Mouse (Mus musculus) neural tube, embryonic 12.5 days (tissue): ENCODE data around the gene Olfr1116. TPM values are rescaled to one million over a fixed set of nuclear protein-coding genes. Genes with fewer than 3 reads are reported as not detected.
"Not testable (repeated sequence)": the region's sequence is repeated elsewhere in the genome, so short reads cannot be mapped to it uniquely, and the experiment has no call there.

Experiments
- ATAC-seq: fragments of 200-750 bp; cut with Nextera tagmentation; 2 replicates; pipeline ENCODE4 v1.8.0; 2017; ENCODE audit warnings: low read depth, mild to moderate bottlenecking, moderate TSS enrichment, moderate library complexity; ENCODE audit not compliant: low FRiP score
- H3K27ac ChIP-seq: fragments of 300-500 bp; sonication (generic); 2 replicates; pipeline ENCODE4 v1.5.1; 2016
- H3K27me3 ChIP-seq: fragments of 300-500 bp; sonication (generic); replicated peaks from 2 replicates; pipeline ENCODE4 v1.6.1; 2016; ENCODE audit warnings: mild to moderate bottlenecking
- H3K36me3 ChIP-seq: fragments of 300-500 bp; sonication (generic); 2 replicates; pipeline ENCODE4 v1.6.1; 2016; ENCODE audit warnings: mild to moderate bottlenecking
- H3K4me1 ChIP-seq: fragments of 300-500 bp; sonication (generic); 2 replicates; pipeline ENCODE4 v1.6.1; 2016
- H3K4me2 ChIP-seq: fragments of 300-500 bp; sonication (generic); replicated peaks from 2 replicates; pipeline ENCODE4 v1.6.1; 2016; ENCODE audit warnings: mild to moderate bottlenecking
- H3K4me3 ChIP-seq: fragments of 300-500 bp; sonication (generic); 2 replicates; pipeline ENCODE4 v1.5.1; 2016
- H3K9ac ChIP-seq: fragments of 300-500 bp; sonication (generic); 2 replicates; pipeline ENCODE4 v1.6.1; 2016; ENCODE audit warnings: mild to moderate bottlenecking
- H3K9me3 ChIP-seq: fragments of 300-500 bp; sonication (generic); 2 replicates; pipeline ENCODE4 v1.6.1; 2016; ENCODE audit warnings: mild to moderate bottlenecking
- WGBS: fragments of 180-500 bp; shearing (Covaris S2); methylation state at CpG from one replicate; pipeline ENCODE4 v1.1.7; 2016; 5-methylcytosine and 5-hydroxymethylcytosine counted together
- microRNA-seq: library from miRNA; unstranded; fragments of <30 nt; microRNA quantifications from one replicate; pipeline ENCODE4, GENCODE M21; 2017
- polyA plus RNA-seq: library from polyadenylated mRNA; unstranded; fragments of >200 nt; fragmentation: Nextera tagmentation; extraction: Ambion mirVana; gene quantifications from 2 replicates; pipeline ENCODE4 v1.2.1, GENCODE M21; 2016

Gene Olfr1116
- polyA plus RNA-seq: not detected in 2 replicates

DNA sequence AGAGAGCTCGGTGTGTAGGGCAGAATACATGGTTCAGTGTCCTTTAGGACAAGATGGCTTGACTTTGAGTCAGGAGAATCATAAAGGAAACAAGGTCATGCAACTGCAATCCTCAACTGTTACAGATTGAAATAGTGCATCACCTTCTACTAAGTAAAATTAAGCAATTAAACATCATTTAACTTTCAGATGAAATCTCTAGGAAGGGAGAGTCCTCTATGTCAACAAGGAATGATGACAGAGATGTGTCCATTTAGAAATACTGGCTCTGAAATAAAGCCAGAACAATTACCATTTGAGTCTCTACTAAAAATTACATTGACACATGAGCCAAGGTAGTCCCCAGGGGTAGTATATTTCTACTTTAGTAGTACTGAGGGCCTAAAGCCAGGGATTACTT, at the start of gene Olfr1116:
Gene Olfr1116, plus strand, starts transcription at position 301 of the 400 bp plus-strand sequence.
- no peak within 1 kb of the TSS for H3K4me2 ChIP-seq
- no peaks in the 10 kb centered on the region for H3K9me3 ChIP-seq
- no peak for ATAC-seq
- WGBS: 94% methylated on average over 1 of the region's 1 CpGs
- H3K4me1 ChIP-seq: no peaks in the 10 kb centered on the region
- H3K27me3 ChIP-seq: no peaks in the 10 kb centered on the region
- no peak within 1 kb of the TSS for H3K9ac ChIP-seq
- H3K4me3 ChIP-seq: no peak within 1 kb of the TSS
- H3K27ac ChIP-seq: no peak within 1 kb of the TSS
- H3K36me3 ChIP-seq: no peaks in the 10 kb centered on the region

DNA sequence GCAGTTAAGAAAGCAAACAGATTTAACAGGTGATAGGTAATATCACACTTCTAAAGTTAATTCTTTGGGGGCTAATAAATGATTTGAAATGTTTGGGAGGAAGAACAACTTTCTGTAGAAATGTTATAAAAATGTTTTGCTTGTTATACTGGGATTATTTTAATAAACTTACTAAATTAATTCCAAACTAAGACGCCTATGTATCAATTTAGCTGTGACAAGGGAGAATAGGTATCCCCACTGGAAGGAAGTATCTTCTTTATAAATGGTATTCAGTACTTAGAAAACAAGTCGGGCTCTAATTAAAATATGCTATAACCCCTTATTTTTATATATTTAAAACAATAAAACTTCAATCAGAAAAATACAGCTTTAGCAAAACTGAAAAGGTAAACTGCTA, 19.6 kb upstream of the Olfr1116 start, which contains the start of gene Olfr1115:
Gene Olfr1115, plus strand, starts transcription at position 301 of the 400 bp plus-strand sequence.
- Histone ChIP-seq H3K4me1 (no peaks in the 10 kb centered on the region), H3K36me3 (no peaks in the 10 kb centered on the region), H3K9me3 (no peaks in the 10 kb centered on the region), H3K27me3 (no peaks in the 10 kb centered on the region), H3K27ac (no peak within 1 kb of the TSS), H3K9ac (no peak within 1 kb of the TSS), H3K4me2 (no peak within 1 kb of the TSS), H3K4me3 (no peak within 1 kb of the TSS)
- WGBS: 89% methylated on average over 2 of the region's 2 CpGs
- ATAC-seq: no peak

DNA sequence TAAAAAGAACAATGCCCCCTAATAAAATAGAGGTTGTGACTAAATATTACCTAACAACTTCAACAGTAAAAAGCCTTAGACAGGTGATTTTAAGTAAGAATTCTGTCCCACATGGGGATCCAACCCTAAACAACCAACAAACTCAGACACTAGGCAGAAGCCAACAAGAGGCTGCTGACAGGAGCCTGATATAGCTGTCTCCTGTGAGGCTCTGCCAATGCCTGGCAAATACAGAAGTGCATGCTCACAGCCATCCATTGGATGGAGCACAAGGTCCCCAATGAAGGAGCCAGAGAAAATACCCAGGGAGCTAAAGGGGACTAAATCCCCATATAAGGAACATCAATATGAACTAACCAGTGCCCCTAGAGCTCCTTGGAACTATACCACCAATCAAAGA, 26.6 kb downstream of the Olfr1116 start:
- H3K4me2 ChIP-seq, H3K4me1 ChIP-seq, H3K4me3 ChIP-seq, H3K36me3 ChIP-seq, H3K9me3 ChIP-seq, ATAC-seq, H3K27me3 ChIP-seq, H3K9ac ChIP-seq, H3K27ac ChIP-seq: not testable (repeated sequence)

DNA sequence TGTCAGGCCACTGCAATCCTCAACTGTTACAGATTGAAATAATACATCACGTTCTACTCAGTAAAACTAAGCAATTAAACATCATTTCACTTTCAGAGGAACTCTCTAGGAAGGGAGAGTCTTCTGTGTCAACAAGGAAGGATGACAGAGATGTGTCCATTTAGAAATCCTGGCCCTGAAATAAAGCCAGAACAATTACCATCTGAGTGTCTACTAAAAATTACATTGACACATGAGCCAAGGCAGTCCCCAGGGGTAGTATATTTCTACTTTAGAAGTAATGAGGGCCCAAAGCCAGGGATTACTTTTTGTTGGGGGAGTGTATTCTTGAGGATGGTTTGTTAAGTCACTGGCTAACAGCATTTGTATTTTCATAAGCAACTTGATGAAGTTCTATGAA, 39.9 kb downstream of the Olfr1116 start, which contains the start of gene Olfr1118:
Gene Olfr1118, plus strand, starts transcription at position 301 of the 400 bp plus-strand sequence.
- Histone ChIP-seq H3K36me3 (no peaks in the 10 kb centered on the region), H3K4me2 (no peak within 1 kb of the TSS), H3K27me3 (no peaks in the 10 kb centered on the region), H3K9me3 (no peaks in the 10 kb centered on the region), H3K4me1 (no peaks in the 10 kb centered on the region), H3K9ac (no peak within 1 kb of the TSS), H3K27ac (no peak within 1 kb of the TSS), H3K4me3 (no peak within 1 kb of the TSS)
- 74% methylated on average over 1 of the region's 1 CpGs for WGBS
- no peak for ATAC-seq

Small RNA genes within 50 kb of the gene (microRNA-seq; reads per million reads assigned to microRNA genes)
- gene Gm27438: not detected

Other genes starting within 250 kb of the Olfr1116 start
- gene Olfr1104, start 240.5 kb upstream of the Olfr1116 start, polyA plus RNA-seq: not detected in 2 replicates
- gene Olfr1105, start 231.0 kb upstream of the Olfr1116 start, polyA plus RNA-seq: not detected in 2 replicates
- gene Olfr1106, start 215.3 kb upstream of the Olfr1116 start, polyA plus RNA-seq: not detected in 2 replicates
- gene Olfr1107, start 191.7 kb upstream of the Olfr1116 start, polyA plus RNA-seq: not detected in 2 replicates
- gene Olfr1109, start 171.5 kb upstream of the Olfr1116 start, polyA plus RNA-seq: not detected in 2 replicates
- gene Olfr259, start 153.0 kb upstream of the Olfr1116 start, polyA plus RNA-seq: not detected in 2 replicates
- not detected in 2 replicates for gene Olfr1110, start 127.2 kb upstream of the Olfr1116 start, polyA plus RNA-seq
- gene Olfr1111, start 114.9 kb upstream of the Olfr1116 start, polyA plus RNA-seq: not detected in 2 replicates
- gene Olfr1112, start 79.7 kb upstream of the Olfr1116 start, polyA plus RNA-seq: not detected in 2 replicates
- gene Olfr1113, start 58.6 kb upstream of the Olfr1116 start, polyA plus RNA-seq: not detected in 2 replicates
- not detected in 2 replicates for gene Olfr1115, start 19.5 kb upstream of the Olfr1116 start, polyA plus RNA-seq
- not detected in 2 replicates for gene Olfr1118, start 40.0 kb downstream of the Olfr1116 start, polyA plus RNA-seq
- not detected in 2 replicates for gene Olfr1120, start 87.3 kb downstream of the Olfr1116 start, polyA plus RNA-seq
- gene Olfr1121, start 102.4 kb downstream of the Olfr1116 start, polyA plus RNA-seq: not detected in 2 replicates
- not detected in 2 replicates for gene Olfr1122, start 118.3 kb downstream of the Olfr1116 start, polyA plus RNA-seq
- gene Olfr1123, start 149.1 kb downstream of the Olfr1116 start, polyA plus RNA-seq: not detected in 2 replicates
- gene Olfr1124, start 162.7 kb downstream of the Olfr1116 start, polyA plus RNA-seq: 0.13 TPM in 2 replicates
- gene Olfr1126, start 186.4 kb downstream of the Olfr1116 start, polyA plus RNA-seq: not detected in 2 replicates
- gene Pramel7, start 229.6 kb downstream of the Olfr1116 start, polyA plus RNA-seq: not detected in 2 replicates
- not detected in 2 replicates for gene Pramel6, start 239.0 kb downstream of the Olfr1116 start, polyA plus RNA-seq